Mouse (Mus musculus) heart, postnatal 0 days (tissue): ENCODE data around the gene Gjc3. TPM values are rescaled to one million over a fixed set of nuclear protein-coding genes. Genes with fewer than 3 reads are reported as not detected.

Experiments
- ATAC-seq: fragments of 200-750 bp; cut with Nextera tagmentation; 2 replicates; pipeline ENCODE4 v1.8.0; 2017; ENCODE audit warnings: low read depth, moderate number of reproducible peaks, moderate library complexity; ENCODE audit not compliant: insufficient read depth
- DNase-seq: peaks from one replicate; pipeline ENCODE4 v3.0.0-alpha.2; 2016; ENCODE audit warnings: low spot score
- H3K27ac ChIP-seq: fragments of 300-500 bp; sonication (generic); 2 replicates; pipeline ENCODE4 v1.5.1; 2014; ENCODE audit warnings: low read depth, mild to moderate bottlenecking
- H3K27me3 ChIP-seq: fragments of 300-500 bp; sonication (generic); 2 replicates; pipeline ENCODE4 v1.6.1; 2014; ENCODE audit warnings: low read length, mixed read lengths; ENCODE audit not compliant: control insufficient read depth, insufficient read depth
- H3K36me3 ChIP-seq: fragments of 300-500 bp; sonication (generic); replicated peaks from 2 replicates; pipeline ENCODE4 v1.6.1; 2014; ENCODE audit warnings: low read length, mixed read lengths; ENCODE audit not compliant: control insufficient read depth, insufficient read depth
- H3K4me1 ChIP-seq: fragments of 300-500 bp; sonication (generic); 2 replicates; pipeline ENCODE4 v1.6.1; 2014; ENCODE audit warnings: antibody characterized with exemption; ENCODE audit not compliant: control insufficient read depth, insufficient read depth
- H3K4me2 ChIP-seq: fragments of 300-500 bp; sonication (generic); 2 replicates; pipeline ENCODE4 v1.6.1; 2014; ENCODE audit warnings: low read depth, mild to moderate bottlenecking, low read length, moderate library complexity
- H3K4me3 ChIP-seq: fragments of 300-500 bp; sonication (generic); 2 replicates; pipeline ENCODE4 v1.5.1; 2014; ENCODE audit warnings: low read depth, low read length
- H3K9ac ChIP-seq: fragments of 300-500 bp; sonication (generic); replicated peaks from 2 replicates; pipeline ENCODE4 v1.6.1; 2014; ENCODE audit warnings: low read depth, low read length, mixed read lengths
- H3K9me3 ChIP-seq: fragments of 300-500 bp; sonication (generic); replicated peaks from 2 replicates; pipeline ENCODE4 v1.6.1; 2016; ENCODE audit warnings: low read length; ENCODE audit not compliant: control insufficient read depth
- CTCF ChIP-seq: IDR thresholded peaks from 2 replicates; pipeline ENCODE4 v1.5.1; 2016; ENCODE audit warnings: antibody characterized with exemption, control low read depth, low read depth
- EP300 ChIP-seq: IDR thresholded peaks from 2 replicates; pipeline ENCODE4 v1.6.1; 2016; ENCODE audit warnings: antibody characterized with exemption, low read depth
- WGBS: fragments of 180-500 bp; shearing (Covaris S2); extraction: QIAGEN DNeasy Blood & Tissue Kit; methylation state at CpG from one replicate; pipeline ENCODE4 v1.1.7; 2014; 5-methylcytosine and 5-hydroxymethylcytosine counted together
- polyA plus RNA-seq: library from polyadenylated mRNA; unstranded; fragments of >200 nt; fragmentation: Nextera tagmentation; extraction: Ambion mirVana; gene quantifications from 2 replicates; pipeline ENCODE4 v1.2.1, GENCODE M21; 2015
- total RNA-seq: library from RNA; depleted of rRNA; stranded (reverse); fragments of >200 nt; gene quantifications from 2 replicates; pipeline ENCODE4 v1.2.3, GENCODE M21; 2014; ENCODE audit warnings: low replicate concordance

Gene Gjc3
- total and polyA plus RNA-seq, 2 experiments from 2014 or later: 0.08 to 0.92 TPM

GRCm38 (mm10) chr5:137977291-137977690 is 14.4 kb upstream of the Gjc3 start:
- Histone ChIP-seq H3K9me3 (no peaks in the 10 kb centered on the region), H3K27ac (no peak overlapping the region), H3K4me2 (no peak overlapping the region), H3K36me3 (no peaks in the 10 kb centered on the region), H3K27me3 (no peaks in the 10 kb centered on the region), H3K4me3 (no peak overlapping the region), H3K9ac (no peak overlapping the region), H3K4me1 (no peaks in the 10 kb centered on the region)
- WGBS: 24% methylated on average over 1 of the region's 1 CpGs
- ATAC-seq (no peak), DNase-seq (no peak)
- no peak for TF ChIP-seq CTCF
- TF ChIP-seq EP300: no peak

- H3K27ac ChIP-seq: no peak overlapping the region
- H3K4me1 ChIP-seq: no peaks in the 10 kb centered on the region
- no peaks in the 10 kb centered on the region for H3K36me3 ChIP-seq
- no peak overlapping the region for H3K4me2 ChIP-seq
- DNase-seq (no peak), ATAC-seq (no peak)
- H3K9me3 ChIP-seq: no peaks in the 10 kb centered on the region
- no peak overlapping the region for H3K4me3 ChIP-seq
- no peak overlapping the region for H3K9ac ChIP-seq
- whole genome bisulfite sequencing: 31% methylated on average over 1 of the region's 1 CpGs
- no peak for TF ChIP-seq EP300
- TF ChIP-seq CTCF: no peak
- H3K27me3 ChIP-seq: no peaks in the 10 kb centered on the region
Measured at GRCm38 (mm10) chr5:137975434-137975833, 12.5 kb upstream of the Gjc3 start.

- DNase-seq (no peak), ATAC-seq (no peak)
- Histone ChIP-seq H3K36me3 (no peaks in the 10 kb centered on the region), H3K4me2 (no peak overlapping the region), H3K4me1 (no peaks in the 10 kb centered on the region), H3K9ac (no peak overlapping the region), H3K4me3 (no peak overlapping the region), H3K27ac (no peak overlapping the region), H3K27me3 (no peaks in the 10 kb centered on the region), H3K9me3 (no peaks in the 10 kb centered on the region)
- 46% methylated on average over 3 of the region's 3 CpGs for WGBS
- TF ChIP-seq CTCF (no peak), EP300 (no peak)
Measured at GRCm38 (mm10) chr5:137974724-137975123, 11.8 kb upstream of the Gjc3 start.

- no peak overlapping the region for H3K27ac ChIP-seq
- no peak for DNase-seq
- WGBS: 42% methylated on average over 3 of the region's 3 CpGs
- H3K9ac ChIP-seq: no peak overlapping the region
- no peaks in the 10 kb centered on the region for H3K4me1 ChIP-seq
- no peaks in the 10 kb centered on the region for H3K9me3 ChIP-seq
- TF ChIP-seq CTCF (peak; percentile 35), EP300 (no peak)
- no peaks in the 10 kb centered on the region for H3K27me3 ChIP-seq
- no peak overlapping the region for H3K4me2 ChIP-seq
- ATAC-seq: no peak
- no peak overlapping the region for H3K4me3 ChIP-seq
- no peaks in the 10 kb centered on the region for H3K36me3 ChIP-seq
Measured at GRCm38 (mm10) chr5:137973738-137974137, 10.8 kb upstream of the Gjc3 start.

GRCm38 (mm10) chr5:137973161-137973560 is 10.3 kb upstream of the Gjc3 start:
- no peak for ATAC-seq

GRCm38 (mm10) chr5:137966492-137966891 is 3.6 kb upstream of the Gjc3 start:
- Histone ChIP-seq H3K9ac (no peak overlapping the region), H3K36me3 (no peaks in the 10 kb centered on the region), H3K9me3 (no peaks in the 10 kb centered on the region), H3K4me1 (no peaks in the 10 kb centered on the region), H3K27ac (no peak overlapping the region), H3K27me3 (no peaks in the 10 kb centered on the region), H3K4me2 (no peak overlapping the region), H3K4me3 (no peak overlapping the region)
- DNase-seq (no peak), ATAC-seq (no peak)
- TF ChIP-seq CTCF: no peak
- no peak for TF ChIP-seq EP300

More at GRCm38 (mm10) chr5:137973161-137973560, 10.3 kb upstream of the Gjc3 start:
- WGBS: 61% methylated on average over 2 of the region's 2 CpGs
- Histone ChIP-seq H3K4me3 (no peak overlapping the region), H3K9me3 (no peaks in the 10 kb centered on the region), H3K4me1 (no peaks in the 10 kb centered on the region), H3K36me3 (no peaks in the 10 kb centered on the region), H3K9ac (no peak overlapping the region), H3K27me3 (no peaks in the 10 kb centered on the region), H3K4me2 (no peak overlapping the region), H3K27ac (no peak overlapping the region)
- TF ChIP-seq CTCF: no peak
- TF ChIP-seq EP300: no peak
- DNase-seq: no peak
